Mouse (Mus musculus) layer of hippocampus, postnatal 14 days (tissue): ENCODE measurements around the gene Jchain. TPM values are rescaled to one million over a fixed set of nuclear protein-coding genes. Genes with fewer than 3 reads are reported as not detected.

Experiments used
- DNase-seq, 2 experiments: peaks; one replicate each; pipeline ENCODE4 v3.0.0; 2021 to 2022; ENCODE audit warnings: low spot score in 2 of 2, mixed read lengths in 1 of 2
- total RNA-seq, 2 experiments: library from RNA; stranded (reverse); gene quantifications; 2 replicates each; pipeline ENCODE4 v1.2.3; 2021

Gene Jchain
- total RNA-seq, 2 experiments from 2014 or later = 0.55 TPM; not detected in 1

GRCm38 (mm10) chr5:88534697-88535096, 7.0 kb upstream of the Jchain start:
- DNase-seq = no peak

- no peak for DNase-seq
Observed at GRCm38 (mm10) chr5:88530908-88531307, 3.2 kb upstream of the Jchain start.

GRCm38 (mm10) chr5:88519232-88519631, 8.5 kb downstream of the Jchain start:
- DNase-seq = peak in 1 of 2 experiments; percentile 52

GRCm38 (mm10) chr5:88508990-88509389, 18.7 kb downstream of the Jchain start:
- no peak for DNase-seq

GRCm38 (mm10) chr5:88508555-88508954, 19.1 kb downstream of the Jchain start:
- no peak for DNase-seq

GRCm38 (mm10) chr5:88499781-88500180, 27.9 kb downstream of the Jchain start:
- DNase-seq = no peak

GRCm38 (mm10) chr5:88491111-88491510, 36.6 kb downstream of the Jchain start:
- no peak for DNase-seq

GRCm38 (mm10) chr5:88489004-88489403, 38.7 kb downstream of the Jchain start:
- DNase-seq = no peak

GRCm38 (mm10) chr5:88487675-88488074, 40.0 kb downstream of the Jchain start, which contains the start of gene Enam:
TSS of gene Enam (plus strand) at chr5:88487975.
- DNase-seq = no peak

Other genes with a start within 250 kb of the Jchain start
- gene Prol1, start 210.6 kb downstream of the Jchain start, total RNA-seq = not detected
- gene Amtn, start 151.8 kb downstream of the Jchain start, total RNA-seq = not detected
- not detected for gene Ambn, start 71.9 kb downstream of the Jchain start, total RNA-seq
- not detected for gene Enam, start 39.9 kb downstream of the Jchain start, total RNA-seq
- 10 to 100 TPM; 25.5 to 26.3 TPM for gene Utp3, start 26.6 kb upstream of the Jchain start, total RNA-seq
- 100 to 1,000 TPM; 160 to 165 TPM for gene Rufy3, start 37.1 kb upstream of the Jchain start, total RNA-seq
- gene Grsf1, start 148.3 kb upstream of the Jchain start, total RNA-seq = 100 to 1,000 TPM in 1 of 2 experiments, 10 to 100 TPM in 1; 98.3 to 108 TPM
- 10 to 100 TPM; 30.8 to 32.8 TPM for gene Mob1b, start 193.0 kb upstream of the Jchain start, total RNA-seq
- gene Dck, start 237.1 kb upstream of the Jchain start, total RNA-seq = 10 to 100 TPM; 15.0 to 16.2 TPM